Mouse (Mus musculus) bone marrow macrophage, adult 2 months (primary cell): ENCODE data around the gene Dusp8.

Experiments
- CTCF ChIP-seq: IDR thresholded peaks from 2 replicates; pipeline ENCODE4 v1.5.1; 2012; ENCODE audit warnings: low read depth, mild to moderate bottlenecking, low read length, moderate library complexity
- POLR2A ChIP-seq: IDR thresholded peaks from 2 replicates; pipeline ENCODE4 v1.6.1; 2012; ENCODE audit warnings: mild to moderate bottlenecking, low read depth, low read length, borderline replicate concordance

GRCm38 (mm10) chr7:142081736-142082135 is 13.9 kb downstream of the Dusp8 start:
- TF ChIP-seq CTCF, result no peak
- TF ChIP-seq POLR2A, result no peak
